In genomic region chrX:93756867-93757455, GRCm38 (mm10) we compare ENCODE assay signal across 16 mouse cellular contexts.
DNase-seq lines count a peak whose midpoint lies in the region; ATAC-seq and TF ChIP-seq lines count a peak whose summit lies in the region.
"Had no signal": no experiment of that assay in that cellular context is flagged by ENCODE, and none has a peak within 500 bp of the region (broad histone marks: within the 10 kb centered on the region; RNA-seq: fewer than 3 reads in every experiment).

No protein-coding gene starts in this region.

- peaks cover 13% of the 10 kb centered on the region; the same call in 1 of the 2 replicates for H3K4me1 ChIP-seq in forebrain, embryonic 13.5 days
- H3K4me1 ChIP-seq in forebrain, embryonic 11.5 days (replicated peaks; ENCODE audit: control insufficient read depth, insufficient read depth, low read length) = no peaks in the 10 kb centered on the region
- H3K4me1 ChIP-seq in lung, postnatal 0 days (ENCODE audit: insufficient read depth, low read depth, low read length) = no peaks in the 10 kb centered on the region
- peaks cover 8% of the 10 kb centered on the region; the same call in 1 of the 2 replicates for H3K4me1 ChIP-seq in forebrain, embryonic 16.5 days (replicated peaks; ENCODE audit: control insufficient read depth, insufficient read depth, low read length)
- H3K4me1 ChIP-seq: hindbrain, embryonic 15.5 days; limb, embryonic 12.5 days; megakaryocyte, embryonic 14.5 days; neural tube, embryonic 12.5 days had no signal

- WGBS in forebrain, embryonic 13.5 days = 43% methylated on average over 7 of the region's 7 CpGs
- 76% methylated on average over 7 of the region's 7 CpGs for WGBS in forebrain, embryonic 11.5 days
- 37% methylated on average over 7 of the region's 7 CpGs for WGBS in lung, postnatal 0 days
- 52% methylated on average over 7 of the region's 7 CpGs for WGBS in forebrain, embryonic 16.5 days

- H3K9ac ChIP-seq in forebrain, embryonic 13.5 days = no peak overlapping the region
- H3K9ac ChIP-seq in forebrain, embryonic 11.5 days (ENCODE audit: low read length) = no peak overlapping the region
- H3K9ac ChIP-seq in lung, postnatal 0 days (replicated peaks; ENCODE audit: low read depth) = no peak overlapping the region
- no peak overlapping the region for H3K9ac ChIP-seq in forebrain, embryonic 16.5 days (replicated peaks; ENCODE audit: low read depth, low read length)
- H3K9ac ChIP-seq: hindbrain, embryonic 15.5 days; limb, embryonic 12.5 days; neural tube, embryonic 12.5 days had no signal

- H3K9me3 ChIP-seq in forebrain, embryonic 13.5 days (replicated peaks) = no peaks in the 10 kb centered on the region
- H3K9me3 ChIP-seq in forebrain, embryonic 11.5 days (ENCODE audit: control insufficient read depth, low read length) = no peaks in the 10 kb centered on the region
- H3K9me3 ChIP-seq in lung, postnatal 0 days (ENCODE audit: low read length) = no peaks in the 10 kb centered on the region
- no peaks in the 10 kb centered on the region for H3K9me3 ChIP-seq in forebrain, embryonic 16.5 days (ENCODE audit: control insufficient read depth, low read length)
- H3K9me3 ChIP-seq: hindbrain, embryonic 15.5 days; limb, embryonic 12.5 days; neural tube, embryonic 12.5 days had no signal

- peak; percentile 82 for ATAC-seq in forebrain, embryonic 13.5 days
- no peak for ATAC-seq in forebrain, embryonic 11.5 days (replicated peaks; ENCODE audit: low FRiP score)
- ATAC-seq in lung, postnatal 0 days = 0 out of 2 replicates have a peak, but pooled peaks have one; percentile 35
- peak; percentile 60 for ATAC-seq in forebrain, embryonic 16.5 days

- no peak overlapping the region for H3K4me2 ChIP-seq in forebrain, embryonic 13.5 days
- no peak overlapping the region for H3K4me2 ChIP-seq in forebrain, embryonic 11.5 days (ENCODE audit: low read depth, low read length, severe bottlenecking)
- H3K4me2 ChIP-seq in lung, postnatal 0 days (replicated peaks; ENCODE audit: low read depth, low read length) = no peak overlapping the region
- no peak overlapping the region for H3K4me2 ChIP-seq in forebrain, embryonic 16.5 days (ENCODE audit: low read length)
- H3K4me2 ChIP-seq: hindbrain, embryonic 15.5 days; limb, embryonic 12.5 days; neural tube, embryonic 12.5 days had no signal

- TF ChIP-seq EP300 in lung, postnatal 0 days (IDR thresholded peaks at IDR 0.05) = no peak

- no peak for DNase-seq in forebrain, embryonic 11.5 days (ENCODE audit: low spot score)
- peak; percentile 20 for DNase-seq in lung, postnatal 0 days (ENCODE audit: low spot score)
- DNase-seq in lung, postnatal 36 days = no peak
- no peak for DNase-seq in cerebellum, postnatal 36 days
- no peak for DNase-seq in left cerebral cortex, adult 2 months (ENCODE audit: extremely low spot score in 1 of 2, low spot score in 2 of 2)
- DNase-seq in left cerebral cortex, adult 8-10 months (ENCODE audit: low spot score in 2 of 2) = no peak
- DNase-seq: adrenal gland, adult 2 months; kidney, adult 9 months; right cerebral cortex, postnatal 4 days; thymus, adult 2 months had no signal

- H3K27me3 ChIP-seq in forebrain, embryonic 13.5 days = no peaks in the 10 kb centered on the region
- no peaks in the 10 kb centered on the region; the same call in 1 of the 2 replicates for H3K27me3 ChIP-seq in forebrain, embryonic 11.5 days (ENCODE audit: control insufficient read depth, insufficient read depth, low read length)
- H3K27me3 ChIP-seq in lung, postnatal 0 days (replicated peaks; ENCODE audit: insufficient read depth, low read length) = no peaks in the 10 kb centered on the region
- no peaks in the 10 kb centered on the region for H3K27me3 ChIP-seq in forebrain, embryonic 16.5 days (replicated peaks; ENCODE audit: control insufficient read depth, insufficient read depth, low read length)
- H3K27me3 ChIP-seq: hindbrain, embryonic 15.5 days; neural tube, embryonic 12.5 days had no signal

- H3K4me3 ChIP-seq in forebrain, embryonic 13.5 days = no peak overlapping the region
- H3K4me3 ChIP-seq in forebrain, embryonic 11.5 days (ENCODE audit: low read depth, low read length) = no peak overlapping the region
- no peak overlapping the region for H3K4me3 ChIP-seq in lung, postnatal 0 days (ENCODE audit: low read depth, low read length)
- no peak overlapping the region for H3K4me3 ChIP-seq in forebrain, embryonic 16.5 days (replicated peaks; ENCODE audit: low read length)
- H3K4me3 ChIP-seq in left cerebral cortex, adult 2 months = no peak overlapping the region
- H3K4me3 ChIP-seq: hindbrain, embryonic 15.5 days; limb, embryonic 12.5 days; megakaryocyte, embryonic 14.5 days; neural tube, embryonic 12.5 days had no signal

- intact Hi-C loops in left cerebral cortex, adult 2 months (cut with DNase I) = no loop called here

- no peak for TF ChIP-seq CTCF in lung, postnatal 0 days (IDR thresholded peaks at IDR 0.05)
- TF ChIP-seq CTCF in left cerebral cortex, adult 2 months (IDR thresholded peaks at IDR 0.05) = no peak

- no peaks in the 10 kb centered on the region for H3K36me3 ChIP-seq in forebrain, embryonic 13.5 days (ENCODE audit: poor library complexity, severe bottlenecking)
- no peaks in the 10 kb centered on the region for H3K36me3 ChIP-seq in forebrain, embryonic 11.5 days (ENCODE audit: control insufficient read depth, insufficient read depth, low read length)
- no peaks in the 10 kb centered on the region for H3K36me3 ChIP-seq in lung, postnatal 0 days (ENCODE audit: insufficient read depth, low read length)
- no peaks in the 10 kb centered on the region for H3K36me3 ChIP-seq in forebrain, embryonic 16.5 days (ENCODE audit: control insufficient read depth, insufficient read depth)
- H3K36me3 ChIP-seq: hindbrain, embryonic 15.5 days; limb, embryonic 12.5 days; neural tube, embryonic 12.5 days had no signal

- H3K27ac ChIP-seq in forebrain, embryonic 13.5 days = no peak overlapping the region
- no peak overlapping the region for H3K27ac ChIP-seq in forebrain, embryonic 11.5 days (ENCODE audit: low read depth, low read length)
- H3K27ac ChIP-seq in lung, postnatal 0 days (ENCODE audit: low read length) = no peak overlapping the region
- H3K27ac ChIP-seq in forebrain, embryonic 16.5 days (ENCODE audit: low read length) = no peak overlapping the region
- H3K27ac ChIP-seq in left cerebral cortex, adult 2 months = no peak overlapping the region
- H3K27ac ChIP-seq: hindbrain, embryonic 15.5 days; limb, embryonic 12.5 days; neural tube, embryonic 12.5 days had no signal
